Comparison of ENCODE assay signal across 22 mouse cellular contexts in genomic region chr17:28832040-28832439, GRCm38 (mm10). TPM values are rescaled to one million over a fixed set of nuclear protein-coding genes. Genes with fewer than 3 reads are reported as not detected.
DNase-seq lines count a peak whose midpoint lies in the region; ATAC-seq and TF ChIP-seq lines count a peak whose summit lies in the region.
"Had no signal": no experiment of that assay in that cellular context is flagged by ENCODE, and none has a peak within 500 bp of the region (broad histone marks: within the 10 kb centered on the region; RNA-seq: fewer than 3 reads in every experiment).

No protein-coding gene starts in this region.

- intact Hi-C loops in gastrocnemius, adult 2 months (cut with DNase I): no loop called here

- H3K9me3 ChIP-seq in lung, embryonic 14.5 days (ENCODE audit: low read depth, low read length): no peaks in the 10 kb centered on the region
- H3K9me3 ChIP-seq: embryonic facial prominence, embryonic 15.5 days; neural tube, embryonic 13.5 days had no signal

- H3K4me1 ChIP-seq in lung, embryonic 14.5 days (ENCODE audit: insufficient read depth): no peaks in the 10 kb centered on the region
- H3K4me1 ChIP-seq: embryonic facial prominence, embryonic 15.5 days; neural tube, embryonic 13.5 days had no signal

- H3K36me3 ChIP-seq in lung, embryonic 14.5 days (ENCODE audit: insufficient read depth): peaks cover 99% of the 10 kb centered on the region

- no peak overlapping the region for H3K27ac ChIP-seq in lung, embryonic 14.5 days (ENCODE audit: low read depth)
- H3K27ac ChIP-seq in gastrocnemius, adult 2 months: no peak overlapping the region
- H3K27ac ChIP-seq: embryonic facial prominence, embryonic 15.5 days; heart, adult 2 months; neural tube, embryonic 13.5 days had no signal

- no peak overlapping the region for H3K4me2 ChIP-seq in lung, embryonic 14.5 days
- H3K4me2 ChIP-seq: embryonic facial prominence, embryonic 15.5 days; neural tube, embryonic 13.5 days had no signal

- no peak overlapping the region for H3K9ac ChIP-seq in lung, embryonic 14.5 days
- H3K9ac ChIP-seq: embryonic facial prominence, embryonic 15.5 days; neural tube, embryonic 13.5 days had no signal

- ATAC-seq in lung, embryonic 14.5 days (ENCODE audit: insufficient read depth): no peak
- peak; percentile 31; the same call in 1 of the 2 replicates for ATAC-seq in erythroid progenitor cell, adult 5-6 weeks (replicated peaks; ENCODE audit: low FRiP score, poor library complexity, severe bottlenecking)
- 0 out of 2 replicates have a peak, but pooled peaks have one; percentile 24 for ATAC-seq in megakaryocyte progenitor cell, adult 5-6 weeks (replicated peaks; ENCODE audit: poor library complexity)
- ATAC-seq: forebrain, embryonic 14.5 days; inflammation-experienced regulatory T-cells, adult 6 months had no signal

- TF ChIP-seq CTCF in lung, embryonic 14.5 days (IDR thresholded peaks at IDR 0.05; ENCODE audit: low read depth): peak; percentile 32
- no peak for TF ChIP-seq CTCF in gastrocnemius, adult 2 months (IDR thresholded peaks at IDR 0.05)

- H3K4me3 ChIP-seq in lung, embryonic 14.5 days (ENCODE audit: low read depth, low read length): no peak overlapping the region
- no peak overlapping the region for H3K4me3 ChIP-seq in gastrocnemius, adult 2 months
- H3K4me3 ChIP-seq: embryonic facial prominence, embryonic 15.5 days; heart, adult 2 months; neural tube, embryonic 13.5 days had no signal

- H3K27me3 ChIP-seq in lung, embryonic 14.5 days (ENCODE audit: insufficient read depth, low read length): no peaks in the 10 kb centered on the region
- H3K27me3 ChIP-seq: CH12.LX; embryonic facial prominence, embryonic 15.5 days; neural tube, embryonic 13.5 days had no signal

- WGBS in lung, embryonic 14.5 days: 81% methylated on average over 9 of the region's 9 CpGs

- peak; percentile 13 for DNase-seq in embryo, embryonic 11 days
- no peak for DNase-seq in embryo, embryonic 10.5 days (ENCODE audit: low spot score)
- peak; percentile 17 for DNase-seq in lung, embryonic 14.5 days
- no peak for DNase-seq in lung, postnatal 10 days
- DNase-seq in gastrocnemius, adult 2 months: no peak
- no peak for DNase-seq in adrenal gland, postnatal 14 days
- DNase-seq: cerebellum, adult 8-10 months; heart, adult 2 months; heart, postnatal 36 days; kidney, postnatal 10 days; lung, adult 18-20 months; retina, postnatal 1 day; thymus, postnatal 14 days had no signal

RNA-seq across cellular contexts. Expression of gene Pnpla1, which starts 26.2 kb away (rescaled TPM):
- polyA plus RNA-seq in lung, embryonic 14.5 days (2014; fragmentation: Nextera tagmentation; extraction: Ambion mirVana): 0.05 TPM in 1 of 2 replicates, not detected in the other
- total RNA-seq in erythroid progenitor cell, adult 5-6 weeks (2015; ENCODE audit: low replicate concordance): 2.2 TPM in 1 of 2 replicates, not detected in the other
- not detected in 2 replicates for total RNA-seq in erythroid progenitor cell, adult 5-6 weeks (2017; ENCODE audit: low replicate concordance)
- 0.02 and 0.10 TPM in 2 replicates for total RNA-seq in megakaryocyte progenitor cell, adult 5-6 weeks (2015)
- total RNA-seq in megakaryocyte progenitor cell, adult 5-6 weeks (2017): 0.14 TPM in 1 of 2 replicates, not detected in the other
- not detected for total RNA-seq in gastrocnemius, adult 2 months (2021)
- total RNA-seq in adrenal gland, postnatal 14 days (2021): 0.15 TPM in 1 of 2 replicates, not detected in the other
- total RNA-seq: CH12.LX; gastrocnemius, adult 8-10 months; heart, adult 2 months; heart, postnatal 36 days; monocyte, adult 5-6 weeks had no signal
- polyA plus RNA-seq: forebrain, embryonic 14.5 days; inflammation-experienced regulatory T-cells, adult 6 months; neural tube, embryonic 13.5 days had no signal

RNA-seq across cellular contexts. Expression of gene Brpf3, which starts 31.1 kb away (rescaled TPM):
- 10.0 and 12.5 TPM in 2 replicates for polyA plus RNA-seq in lung, embryonic 14.5 days (2014; fragmentation: Nextera tagmentation; extraction: Ambion mirVana)
- 497 and 560 TPM in 2 replicates for total RNA-seq in erythroid progenitor cell, adult 5-6 weeks (2015; ENCODE audit: low replicate concordance)
- 243 and 286 TPM in 2 replicates for total RNA-seq in erythroid progenitor cell, adult 5-6 weeks (2017; ENCODE audit: low replicate concordance)
- 29.5 and 29.9 TPM in 2 replicates for total RNA-seq in megakaryocyte progenitor cell, adult 5-6 weeks (2015)
- total RNA-seq in megakaryocyte progenitor cell, adult 5-6 weeks (2017): 3.4 and 3.9 TPM in 2 replicates
- 10 to 100 TPM; 15.5 to 16.2 TPM for total RNA-seq in gastrocnemius, adult 2 months (2021)
- 62.6 and 64.5 TPM in 2 replicates for total RNA-seq in adrenal gland, postnatal 14 days (2021)

Comparison
In these comparisons a context has a peak if more than half of its experiments do, and no peak if none do; other contexts are left out.
1. DNase-seq: peak in embryo, embryonic 11 days (single experiment) and lung, embryonic 14.5 days (single experiment); none in embryo, embryonic 10.5 days (single experiment), lung, postnatal 10 days (single experiment), gastrocnemius, adult 2 months (single experiment) and adrenal gland, postnatal 14 days (single experiment).